Mouse (Mus musculus) spleen, adult 2 months (tissue): ENCODE results near the gene Nr5a2.

ENCODE experiments used
- CTCF ChIP-seq: fragments of 200-500 bp; IDR thresholded peaks from 2 replicates; pipeline ENCODE4 v1.5.1; 2011; ENCODE audit warnings: mild to moderate bottlenecking, inconsistent platforms; ENCODE audit not compliant: insufficient read depth, insufficient read length, insufficient replicate concordance; ENCODE audit errors: extremely low read depth
- POLR2A ChIP-seq: fragments of 200-500 bp; IDR thresholded peaks from 2 replicates; pipeline ENCODE4 v1.6.1; 2011; ENCODE audit warnings: low read depth, low read length, inconsistent platforms

DNA sequence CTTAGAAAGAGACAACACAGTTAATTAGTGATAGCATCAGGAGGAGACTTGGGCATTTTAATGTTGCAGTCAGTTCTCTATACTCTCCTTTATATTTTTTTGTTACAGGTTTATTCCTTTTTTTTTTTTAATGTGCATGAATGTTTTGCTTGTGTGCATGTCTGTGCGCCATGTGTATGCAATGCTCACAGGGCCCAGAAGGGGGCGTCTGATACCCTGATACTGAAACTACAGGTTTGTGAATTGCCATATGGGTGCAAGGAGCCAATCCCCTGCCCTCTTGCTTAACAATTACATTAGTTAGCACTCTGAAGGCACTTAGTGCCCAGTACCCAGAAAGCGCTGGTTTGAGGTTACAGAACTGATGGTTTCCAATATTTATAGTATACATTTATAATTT is 104.1 kb downstream of the Nr5a2 start:
- TF ChIP-seq POLR2A (no peak), CTCF (no peak)
